Mouse (Mus musculus) lung, postnatal 0 days (tissue): ENCODE data around the gene Aldh3a2. TPM values are rescaled to one million over a fixed set of nuclear protein-coding genes. Genes with fewer than 3 reads are reported as not detected.

Source experiments
- ATAC-seq: fragments of 200-750 bp; cut with Nextera tagmentation; 2 replicates; pipeline ENCODE4 v1.8.0; 2017; ENCODE audit warnings: moderate library complexity
- DNase-seq: peaks from one replicate; pipeline ENCODE4 v3.0.0-alpha.2; 2016; ENCODE audit warnings: low spot score
- H3K27ac ChIP-seq: fragments of 300-500 bp; sonication (generic); 2 replicates; pipeline ENCODE4 v1.5.1; 2014; ENCODE audit warnings: antibody characterized with exemption, mild to moderate bottlenecking, low read length, mixed read lengths
- H3K27me3 ChIP-seq: fragments of 300-500 bp; sonication (generic); replicated peaks from 2 replicates; pipeline ENCODE4 v1.6.1; 2014; ENCODE audit warnings: low read length, mixed read lengths; ENCODE audit not compliant: insufficient read depth
- H3K36me3 ChIP-seq: fragments of 300-500 bp; sonication (generic); 2 replicates; pipeline ENCODE4 v1.6.1; 2014; ENCODE audit warnings: low read length, mixed read lengths; ENCODE audit not compliant: insufficient read depth
- H3K4me1 ChIP-seq: fragments of 300-500 bp; sonication (generic); 2 replicates; pipeline ENCODE4 v1.6.1; 2014; ENCODE audit warnings: antibody characterized with exemption, low read depth, low read length, mixed read lengths; ENCODE audit not compliant: insufficient read depth
- H3K4me2 ChIP-seq: fragments of 300-500 bp; sonication (generic); replicated peaks from 2 replicates; pipeline ENCODE4 v1.6.1; 2014; ENCODE audit warnings: low read depth, mild to moderate bottlenecking, low read length, moderate library complexity, mixed read lengths
- H3K4me3 ChIP-seq: fragments of 300-500 bp; sonication (generic); 2 replicates; pipeline ENCODE4 v1.5.1; 2014; ENCODE audit warnings: low read depth, low read length
- H3K9ac ChIP-seq: fragments of 300-500 bp; sonication (generic); replicated peaks from 2 replicates; pipeline ENCODE4 v1.6.1; 2014; ENCODE audit warnings: low read depth, mild to moderate bottlenecking
- H3K9me3 ChIP-seq: fragments of 300-500 bp; sonication (generic); 2 replicates; pipeline ENCODE4 v1.6.1; 2016; ENCODE audit warnings: low read length, mixed read lengths
- CTCF ChIP-seq: IDR thresholded peaks from 2 replicates; pipeline ENCODE4 v1.5.1; 2016; ENCODE audit warnings: antibody characterized with exemption, mild to moderate bottlenecking
- EP300 ChIP-seq: IDR thresholded peaks from 2 replicates; pipeline ENCODE4 v1.6.1; 2016; ENCODE audit warnings: antibody characterized with exemption, mild to moderate bottlenecking, control low read depth
- WGBS: fragments of 180-500 bp; shearing (Covaris S2); extraction: QIAGEN DNeasy Blood & Tissue Kit; methylation state at CpG from one replicate; pipeline ENCODE4 v1.1.7; 2014; 5-methylcytosine and 5-hydroxymethylcytosine counted together
- polyA plus RNA-seq: library from polyadenylated mRNA; unstranded; fragments of >200 nt; fragmentation: Nextera tagmentation; extraction: Ambion mirVana; gene quantifications from 2 replicates; pipeline ENCODE4 v1.2.1, GENCODE M21; 2015

Gene Aldh3a2
- polyA plus RNA-seq, 1 experiment from 2014 or later = 68.4 TPM

- Histone ChIP-seq H3K36me3 (no peaks in the 10 kb centered on the region), H3K4me2 (no peak overlapping the region), H3K27me3 (no peaks in the 10 kb centered on the region), H3K27ac (0 out of 2 replicates have a peak overlapping the region, but pooled peaks have one; percentile 51), H3K4me3 (no peak overlapping the region), H3K9ac (no peak overlapping the region), H3K4me1 (peaks cover 15% of the 10 kb centered on the region; the same call in 1 of the 2 replicates), H3K9me3 (no peaks in the 10 kb centered on the region)
- TF ChIP-seq EP300 (no peak), CTCF (no peak)
- ATAC-seq (0 out of 2 replicates have a peak, but pooled peaks have one; percentile 11), DNase-seq (peak; percentile 28)
- 59% methylated on average over 4 of the region's 4 CpGs for WGBS
Measured at GRCm38 (mm10) chr11:61225511-61225910, 41.8 kb downstream of the Aldh3a2 start.

- H3K4me3 ChIP-seq = no peak overlapping the region
- DNase-seq (no peak), ATAC-seq (no peak)
- H3K4me1 ChIP-seq = peaks cover 15% of the 10 kb centered on the region; the same call in 1 of the 2 replicates
- no peaks in the 10 kb centered on the region for H3K36me3 ChIP-seq
- TF ChIP-seq EP300 (no peak), CTCF (no peak)
- H3K4me2 ChIP-seq = no peak overlapping the region
- no peaks in the 10 kb centered on the region for H3K9me3 ChIP-seq
- no peak overlapping the region for H3K27ac ChIP-seq
- H3K27me3 ChIP-seq = no peaks in the 10 kb centered on the region
- 90% methylated on average over 10 of the region's 10 CpGs for WGBS
- H3K9ac ChIP-seq = no peak overlapping the region
Measured at GRCm38 (mm10) chr11:61224907-61225306, 42.4 kb downstream of the Aldh3a2 start.

- peaks cover 15% of the 10 kb centered on the region; the same call in 1 of the 2 replicates for H3K4me1 ChIP-seq
- peak; percentile 52 for DNase-seq
- H3K27me3 ChIP-seq = no peaks in the 10 kb centered on the region
- no peak overlapping the region for H3K27ac ChIP-seq
- H3K36me3 ChIP-seq = no peaks in the 10 kb centered on the region
- 0 out of 2 replicates have a peak, but pooled peaks have one; percentile 6 for ATAC-seq
- H3K4me3 ChIP-seq = no peak overlapping the region
- no peak for TF ChIP-seq CTCF
- TF ChIP-seq EP300 = no peak
- no peaks in the 10 kb centered on the region for H3K9me3 ChIP-seq
- no peak overlapping the region for H3K9ac ChIP-seq
- 54% methylated on average over 6 of the region's 6 CpGs for WGBS
- no peak overlapping the region for H3K4me2 ChIP-seq
Measured at GRCm38 (mm10) chr11:61224234-61224744, 43.0 kb downstream of the Aldh3a2 start.

DNA sequence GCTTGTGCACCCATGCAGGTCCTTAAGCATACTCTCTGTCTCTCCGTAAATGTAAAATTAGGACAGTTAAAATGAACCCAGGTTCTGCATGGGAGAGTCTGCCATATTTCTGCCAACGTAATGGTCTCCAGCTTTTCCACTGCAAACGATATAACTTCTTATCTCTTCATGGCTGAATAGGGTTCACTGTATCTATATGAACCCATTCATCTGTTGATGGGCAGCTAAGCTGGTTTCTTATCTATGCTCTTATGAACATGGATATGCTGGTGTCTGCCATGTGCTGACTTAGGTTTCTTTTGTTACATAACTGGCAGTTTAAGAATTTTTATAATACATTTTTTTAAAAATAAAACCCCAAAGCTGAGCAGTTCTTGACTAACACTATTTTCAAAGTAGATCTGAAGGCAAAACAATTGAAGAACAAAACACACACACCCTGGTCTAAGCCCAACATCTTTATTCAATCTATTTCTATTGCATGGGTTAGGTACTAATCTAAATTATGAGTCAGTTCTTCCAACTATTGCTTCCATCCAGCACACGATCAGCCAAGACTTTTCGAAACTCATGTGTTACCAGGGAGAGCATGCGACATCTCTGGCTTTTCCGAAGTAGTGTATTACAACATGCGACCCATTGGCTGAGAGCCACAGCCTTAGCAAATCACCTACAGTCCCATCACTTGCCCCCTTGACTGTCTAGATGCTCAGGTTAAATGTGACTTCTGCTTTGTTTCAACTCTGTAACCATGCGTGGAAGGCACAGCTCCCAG lies 44.1 kb downstream of the Aldh3a2 start:
- peak; percentile 68 for DNase-seq
- Histone ChIP-seq H3K27ac (no peak overlapping the region), H3K4me1 (peaks cover 15% of the 10 kb centered on the region; the same call in 1 of the 2 replicates), H3K4me2 (no peak overlapping the region), H3K27me3 (no peaks in the 10 kb centered on the region), H3K36me3 (no peaks in the 10 kb centered on the region), H3K9ac (no peak overlapping the region), H3K9me3 (no peaks in the 10 kb centered on the region), H3K4me3 (no peak overlapping the region)
- TF ChIP-seq CTCF (no peak), EP300 (no peak)
- ATAC-seq = no peak
- 77% methylated on average over 9 of the region's 9 CpGs for WGBS

DNA sequence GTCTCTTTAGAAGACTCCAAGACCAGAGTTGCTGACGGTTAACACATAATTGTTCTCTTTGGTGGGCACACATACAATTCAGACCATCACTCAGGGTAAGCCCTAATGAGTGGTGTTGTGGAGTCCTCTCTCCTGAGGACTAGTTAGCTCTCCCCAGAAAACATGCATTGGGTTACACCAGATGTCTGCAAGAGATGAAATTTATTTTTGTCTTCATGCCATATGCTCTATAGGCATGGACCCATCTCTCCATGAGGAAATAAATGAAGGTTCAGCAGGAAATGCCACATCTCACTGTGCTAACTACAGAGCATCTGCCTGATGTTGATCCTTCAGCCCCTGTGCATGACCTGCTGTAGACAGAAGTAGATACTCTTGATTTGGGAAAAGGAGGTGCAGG lies 45.3 kb downstream of the Aldh3a2 start:
- DNase-seq (no peak), ATAC-seq (no peak)
- TF ChIP-seq CTCF = no peak
- no peak for TF ChIP-seq EP300

DNA sequence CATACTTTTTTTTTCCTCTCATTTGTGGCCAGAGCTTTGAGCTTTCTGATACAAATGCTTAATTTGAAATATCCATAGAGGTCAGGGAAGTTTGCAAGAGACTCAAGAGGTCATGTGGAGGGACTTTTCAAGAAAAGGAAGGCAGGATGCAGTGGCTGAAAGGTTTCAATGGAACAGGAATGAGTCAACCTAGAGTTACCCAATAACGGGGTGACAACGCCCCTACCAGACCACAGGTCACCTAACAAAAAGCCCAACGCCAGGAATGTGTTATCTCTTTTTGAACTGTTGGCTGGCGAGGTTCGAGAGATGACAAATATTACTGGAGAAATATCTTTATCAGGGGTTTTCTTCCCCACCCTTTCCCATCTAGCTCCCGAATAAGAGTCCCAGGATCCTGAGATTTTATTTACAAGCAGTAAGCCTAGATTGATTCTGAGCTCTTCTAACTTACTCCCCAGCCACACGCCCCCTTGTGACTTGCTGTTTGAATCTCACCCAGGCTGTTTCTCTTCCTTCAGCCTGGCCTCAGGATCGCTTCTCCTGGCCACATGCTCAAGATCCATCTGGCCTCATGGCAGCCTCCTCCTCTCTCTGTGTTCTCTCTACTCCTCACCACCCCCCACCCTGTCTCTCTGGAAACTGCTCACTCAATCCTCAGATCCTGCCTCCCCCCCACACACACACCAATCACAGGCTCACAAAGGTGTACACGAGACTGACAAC lies 46.9 kb downstream of the Aldh3a2 start:
- no peaks in the 10 kb centered on the region for H3K9me3 ChIP-seq
- H3K4me3 ChIP-seq = no peak overlapping the region
- no peaks in the 10 kb centered on the region for H3K36me3 ChIP-seq
- H3K9ac ChIP-seq = no peak overlapping the region
- no peak overlapping the region for H3K4me2 ChIP-seq
- ATAC-seq (peak; percentile 49), DNase-seq (peak; percentile 50)
- WGBS = 40% methylated on average over 9 of the region's 9 CpGs
- no peaks in the 10 kb centered on the region for H3K27me3 ChIP-seq
- no peak for TF ChIP-seq EP300
- peak; percentile 53 for TF ChIP-seq CTCF
- H3K4me1 ChIP-seq = peaks cover 1% of the 10 kb centered on the region; the same call in 1 of the 2 replicates
- no peak overlapping the region for H3K27ac ChIP-seq

More for the DNA sequence above, 45.3 kb downstream of the Aldh3a2 start:
- Histone ChIP-seq H3K36me3 (no peaks in the 10 kb centered on the region), H3K4me2 (no peak overlapping the region), H3K27ac (no peak overlapping the region), H3K27me3 (no peaks in the 10 kb centered on the region), H3K9me3 (no peaks in the 10 kb centered on the region), H3K4me1 (peaks cover 15% of the 10 kb centered on the region; the same call in 1 of the 2 replicates), H3K9ac (no peak overlapping the region), H3K4me3 (no peak overlapping the region)
- WGBS = 79% methylated on average over 1 of the region's 1 CpGs
